Mouse (Mus musculus) layer of hippocampus, postnatal 14 days (tissue): ENCODE data around the gene Ccl1. TPM values are rescaled to one million over a fixed set of nuclear protein-coding genes. Genes with fewer than 3 reads are reported as not detected.

ENCODE experiments used
- DNase-seq, 2 experiments: peaks; one replicate each; pipeline ENCODE4 v3.0.0; 2021 to 2022; ENCODE audit warnings: low spot score in 2 of 2, mixed read lengths in 1 of 2
- total RNA-seq, 2 experiments: library from RNA; stranded (reverse); gene quantifications; 2 replicates each; pipeline ENCODE4 v1.2.3; 2021

Ccl1 gene
- total RNA-seq, 2 experiments from 2014 or later: not detected

- no peak for DNase-seq
These were observed 172.5 kb downstream of the Ccl1 start for GRCm38 (mm10) chr11:82132977-82133376.

Other genes with a start within 250 kb of the Ccl1 start
- under 1 TPM; 0.83 to 0.95 TPM for gene Ccl11, start 247.9 kb downstream of the Ccl1 start, total RNA-seq
- gene Ccl12, start 203.8 kb downstream of the Ccl1 start, total RNA-seq: not detected
- not detected for gene Ccl8, start 190.5 kb downstream of the Ccl1 start, total RNA-seq
- gene Tmem132e, start 83.2 kb upstream of the Ccl1 start, total RNA-seq: 10 to 100 TPM in 1 of 2 experiments, 1 to 10 TPM in 1; 9.9 to 13.9 TPM